Mouse (Mus musculus): ENCODE measurements around the gene Catspere2.

Catspere2 gene

DNA sequence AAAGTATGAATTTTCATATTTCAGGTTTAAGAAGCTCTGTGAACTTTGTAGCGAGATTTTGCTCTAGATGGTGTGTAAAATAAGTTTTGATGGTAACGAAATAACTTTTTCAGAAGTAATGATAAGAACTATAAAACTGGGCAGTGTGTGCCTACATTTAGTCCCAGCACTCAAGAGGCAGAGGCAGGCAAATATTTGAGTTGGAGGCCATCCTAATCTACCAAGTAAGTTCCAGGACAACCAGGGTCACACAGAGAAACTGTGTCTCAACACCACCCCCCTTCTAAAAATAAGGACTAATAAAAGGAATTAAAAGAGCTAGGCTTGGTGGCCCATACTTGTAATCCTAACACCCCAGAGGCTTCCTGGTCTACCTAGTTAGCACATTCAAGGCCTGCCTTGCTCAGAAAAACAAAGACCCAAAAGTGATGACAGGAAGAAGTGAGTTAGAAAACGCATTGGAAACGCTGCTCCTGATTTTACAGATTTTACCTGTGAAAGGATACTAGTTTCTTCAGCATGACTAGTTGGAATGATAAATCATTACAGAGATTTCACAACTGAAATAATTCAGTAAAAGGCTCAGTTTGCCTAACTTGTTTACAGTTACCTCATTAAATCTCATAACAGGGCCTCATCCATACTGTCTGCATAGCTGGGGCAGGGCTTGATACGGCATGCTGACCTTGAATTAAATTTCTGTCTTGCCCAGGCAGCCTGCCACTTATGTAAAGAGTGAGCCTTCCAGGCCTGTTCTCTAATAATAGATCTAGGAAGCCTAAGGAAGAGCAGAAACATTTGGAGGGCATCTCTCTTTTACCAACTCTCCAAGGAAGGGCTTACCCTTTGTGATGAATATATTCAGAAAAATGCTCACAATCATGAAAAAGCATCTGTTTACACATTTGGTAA lies 236.2 kb downstream of the Catspere2 start:
- no peak for DNase-seq (ENCODE audit: low spot score)
